Mouse (Mus musculus): ENCODE results near the gene Hoxc6.

The Hoxc6 gene

DNA sequence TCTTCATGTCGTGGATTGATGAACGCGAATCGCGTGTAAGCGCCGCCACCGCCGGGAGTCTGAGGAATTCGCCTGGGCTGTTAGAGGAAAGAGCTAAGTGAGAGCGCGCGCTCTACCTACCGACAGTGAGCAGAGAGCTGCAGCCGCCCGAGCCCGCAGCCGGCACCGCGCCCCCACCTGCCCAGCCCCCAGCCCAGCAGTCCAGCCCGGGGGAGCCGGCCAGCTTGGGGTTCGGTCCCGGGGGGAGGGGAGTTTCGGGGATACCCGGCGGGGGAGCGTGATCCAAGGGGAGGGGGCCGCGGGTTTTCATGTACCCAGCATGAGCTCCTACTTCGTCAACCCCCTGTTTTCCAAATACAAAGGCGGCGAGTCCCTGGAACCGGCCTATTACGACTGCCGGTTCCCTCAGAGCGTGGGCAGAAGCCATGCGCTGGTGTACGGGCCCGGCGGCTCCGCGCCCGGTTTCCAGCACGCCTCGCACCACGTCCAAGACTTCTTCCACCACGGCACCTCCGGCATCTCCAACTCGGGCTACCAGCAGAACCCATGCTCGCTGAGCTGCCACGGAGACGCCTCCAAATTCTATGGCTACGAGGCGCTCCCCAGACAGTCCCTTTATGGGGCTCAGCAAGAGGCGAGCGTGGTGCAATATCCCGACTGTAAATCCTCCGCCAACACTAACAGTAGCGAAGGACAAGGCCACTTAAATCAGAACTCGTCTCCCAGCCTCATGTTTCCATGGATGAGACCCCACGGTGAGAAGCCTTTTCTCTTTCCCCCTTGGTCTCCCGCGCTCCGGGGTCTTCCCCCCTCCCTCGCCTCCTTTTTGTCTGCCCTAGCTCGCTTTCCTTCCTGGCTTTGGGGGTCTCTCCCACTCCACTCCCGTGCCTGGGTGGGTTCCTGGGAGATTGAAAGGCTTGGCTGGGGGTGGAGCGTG, 7.3 kb upstream of the Hoxc6 start, which contains the start of gene Hoxc8:
Gene Hoxc8, plus strand, starts transcription at position 147 of the 937 bp plus-strand sequence.
- DNase-seq (ENCODE audit: low read depth, low spot score): peak; percentile 74

DNA sequence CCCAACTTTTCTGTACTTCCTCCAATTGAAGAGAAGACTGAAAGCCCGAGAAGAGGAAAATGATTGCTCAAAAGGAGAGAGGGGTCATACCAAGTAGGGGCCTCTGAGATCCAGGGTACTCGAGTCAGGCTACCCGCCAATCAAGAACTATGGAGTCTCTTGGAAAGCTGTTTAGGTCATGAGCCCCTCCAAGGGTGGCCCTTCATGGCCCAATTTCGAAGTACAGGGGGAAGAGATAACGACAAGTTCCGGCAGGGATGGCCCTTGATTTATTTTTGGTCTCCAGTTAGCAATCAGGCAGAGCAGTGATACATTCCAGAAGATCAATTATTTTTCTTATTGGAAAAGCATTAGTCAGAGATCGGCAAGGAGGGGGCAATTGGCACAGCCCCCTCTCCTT, 6.3 kb upstream of the Hoxc6 start:
- no peak for DNase-seq (ENCODE audit: low read depth, low spot score)

DNA sequence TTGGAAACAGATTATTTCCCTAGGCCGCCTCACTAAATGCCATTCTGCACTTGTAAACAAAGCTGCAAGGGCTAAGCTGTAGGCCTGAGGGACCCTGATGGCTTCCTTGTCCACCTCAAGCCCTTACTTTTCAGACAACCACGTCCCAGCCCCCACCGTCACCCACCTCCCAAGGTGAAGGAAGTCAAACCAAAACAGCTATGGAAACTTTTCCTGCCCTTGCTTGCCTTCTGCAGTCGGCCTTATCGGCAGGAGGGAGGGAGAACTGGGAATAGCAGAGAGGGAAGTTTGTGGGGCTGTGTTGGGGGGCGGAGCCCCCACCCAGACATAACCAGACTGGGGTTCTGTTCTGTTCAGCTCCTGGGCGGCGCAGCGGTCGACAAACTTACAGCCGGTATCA, 5.9 kb upstream of the Hoxc6 start:
- DNase-seq (ENCODE audit: low read depth, low spot score): no peak

DNA sequence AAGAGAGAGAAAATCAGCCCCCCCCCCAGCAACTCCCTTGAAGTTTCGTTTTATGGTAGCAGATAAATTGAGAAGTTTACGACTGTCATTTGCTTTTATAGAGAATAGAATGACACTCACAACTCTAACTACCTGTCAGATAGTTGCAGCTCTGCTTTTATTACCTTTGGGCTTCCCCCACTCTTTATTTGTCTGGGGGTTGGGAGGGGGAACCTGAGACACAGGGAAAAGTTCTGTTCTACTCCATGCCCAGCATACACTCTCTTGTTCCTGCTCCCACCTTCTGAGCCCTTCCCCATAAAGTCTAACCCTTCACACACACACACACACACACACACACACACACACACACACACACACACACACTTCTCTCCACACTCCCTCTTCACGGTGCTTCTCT, 5.2 kb upstream of the Hoxc6 start:
- DNase-seq (ENCODE audit: low read depth, low spot score): no peak

DNA sequence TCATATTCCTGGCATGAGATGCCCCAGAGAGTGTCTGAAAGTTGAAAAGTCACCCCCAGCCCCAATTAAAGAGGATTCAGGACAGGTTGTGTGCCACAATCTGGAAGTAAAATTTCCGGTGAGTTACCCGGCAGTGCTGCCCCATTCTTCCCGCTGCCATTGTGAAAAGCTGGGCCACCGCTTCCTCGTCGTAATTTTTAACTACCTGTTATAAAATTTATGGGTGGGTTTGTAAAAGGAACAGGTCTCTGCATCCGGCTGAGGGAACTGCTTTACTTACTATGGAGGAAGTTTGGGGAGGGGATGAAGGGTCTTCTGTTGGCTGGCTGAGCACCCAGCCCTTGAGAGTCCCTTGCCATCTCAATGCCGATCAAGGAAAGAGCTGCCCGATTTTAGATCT, 1.5 kb upstream of the Hoxc6 start:
- DNase-seq (ENCODE audit: low read depth, low spot score): no peak

DNA sequence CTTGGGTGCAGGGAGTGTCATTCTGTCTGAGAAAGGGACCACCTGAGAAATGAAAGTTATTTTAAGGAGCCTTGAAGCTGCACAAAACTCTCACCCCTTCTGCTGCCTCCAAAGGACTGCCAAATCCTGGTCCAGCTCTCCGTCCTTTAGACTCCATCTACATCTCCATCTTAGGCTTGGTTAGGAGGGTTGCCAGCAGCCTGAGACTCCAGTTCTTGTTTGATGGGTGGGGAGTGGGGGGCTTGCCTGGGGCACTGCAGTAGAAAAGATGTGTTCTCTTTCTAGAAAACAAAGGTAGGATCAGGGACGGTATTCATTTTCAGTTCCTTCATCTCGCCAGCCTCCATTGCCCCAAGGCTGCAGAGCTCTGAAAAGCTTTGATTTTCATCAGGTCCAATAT, 626 bp upstream of the Hoxc6 start:
- no peak for DNase-seq (ENCODE audit: low read depth, low spot score)

DNA sequence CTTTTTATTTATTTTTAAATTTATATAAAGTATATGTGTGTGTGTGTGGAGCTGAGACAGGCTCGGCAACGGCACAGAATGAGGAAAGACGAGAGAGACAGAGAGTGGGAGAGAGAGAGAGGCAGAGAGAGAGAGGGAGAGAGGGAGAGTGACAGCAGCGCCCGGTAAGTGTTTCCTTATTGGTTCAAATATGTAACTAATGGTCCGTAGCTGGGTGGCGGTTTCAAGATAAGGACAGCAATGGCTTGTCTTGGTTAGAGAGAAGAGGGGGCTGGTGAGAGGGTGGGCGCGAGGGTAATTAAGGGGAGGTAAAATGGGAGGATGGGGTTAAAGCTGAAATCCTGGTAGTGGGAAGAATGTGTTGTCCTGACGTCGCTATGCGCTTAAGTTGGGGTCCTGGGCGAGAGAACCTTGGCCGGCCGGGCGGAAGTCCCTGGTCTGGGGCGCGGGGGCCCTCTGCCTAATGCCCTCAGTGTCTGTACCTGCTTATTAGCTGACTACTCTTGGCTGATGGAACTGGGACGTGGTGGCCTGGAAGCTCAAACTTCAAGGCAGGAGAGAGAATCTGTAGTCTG, 638 bp downstream of the Hoxc6 start:
- no peak for DNase-seq (ENCODE audit: low read depth, low spot score)

DNA sequence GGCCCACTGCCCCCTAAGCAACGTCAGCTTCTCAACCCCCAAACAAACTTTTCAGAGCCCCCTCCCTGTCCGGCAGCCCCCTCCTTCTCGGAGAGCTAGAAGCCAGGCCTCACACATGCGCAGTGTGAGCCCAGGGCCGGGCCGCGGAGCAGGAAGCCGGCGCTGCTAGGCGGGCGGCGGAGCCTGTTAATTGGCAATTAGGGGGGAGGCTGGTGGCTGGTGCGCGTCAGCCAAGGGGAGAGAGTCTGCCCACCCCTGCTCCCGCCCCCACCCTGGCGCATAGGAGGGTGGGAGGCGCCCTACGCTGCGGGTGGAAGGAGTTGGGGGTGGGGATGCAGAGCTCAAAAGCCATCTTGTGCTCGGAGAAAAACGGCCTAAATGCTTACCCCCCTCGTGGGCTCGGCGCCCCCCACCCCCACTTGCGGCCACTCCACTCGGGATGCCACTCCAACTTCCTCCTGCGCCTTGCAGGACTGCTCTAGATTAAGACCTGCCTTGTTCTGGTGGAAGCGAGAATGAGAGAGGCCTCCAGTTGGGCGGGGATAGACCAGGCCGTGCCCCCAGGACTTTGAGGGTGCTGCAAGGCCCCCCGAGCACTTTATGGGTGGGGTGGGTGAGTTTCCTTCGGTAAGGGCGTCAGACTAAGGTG, 1.2 kb downstream of the Hoxc6 start:
- DNase-seq (ENCODE audit: low read depth, low spot score): peak; percentile 81

DNA sequence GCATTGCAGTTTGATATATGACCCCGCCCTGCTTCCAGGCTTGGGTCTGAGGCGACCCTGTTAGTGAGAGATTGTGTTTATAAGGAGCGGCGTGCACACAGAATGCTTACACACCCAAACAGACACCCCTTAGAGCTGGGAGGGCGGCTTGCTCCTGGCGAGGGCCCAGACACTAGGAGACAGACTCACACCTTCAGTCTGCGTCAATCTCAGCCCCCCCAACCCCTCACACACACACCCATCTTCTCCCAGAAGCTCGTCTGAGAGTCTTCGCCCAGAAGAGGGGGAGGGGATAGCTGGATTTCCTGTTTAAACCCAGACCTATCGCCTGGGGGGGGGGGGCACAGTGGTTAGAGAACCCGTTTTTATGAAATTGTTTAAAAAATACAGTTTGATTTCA, 1.9 kb downstream of the Hoxc6 start:
- DNase-seq (ENCODE audit: low read depth, low spot score): no peak

DNA sequence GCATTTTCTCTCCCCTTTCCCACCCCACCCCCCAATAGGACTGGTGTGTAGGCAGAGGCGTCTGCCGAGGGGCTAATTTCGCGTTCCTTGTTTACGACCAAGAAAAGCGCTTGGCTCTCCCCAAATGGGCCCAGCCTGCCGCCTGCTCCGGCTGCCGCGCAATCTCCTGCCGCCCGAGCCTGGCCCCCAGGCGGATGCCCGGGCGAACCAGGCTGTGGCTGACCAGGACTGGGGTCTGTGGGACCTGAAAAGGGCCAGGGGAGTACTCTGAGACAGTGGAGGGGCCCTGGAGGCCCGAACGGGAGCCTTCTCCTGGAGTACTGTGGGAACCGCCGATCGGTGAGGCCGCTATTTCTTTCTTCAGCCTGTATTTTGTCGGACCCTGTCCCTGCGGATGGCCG, 2.4 kb downstream of the Hoxc6 start:
- DNase-seq (ENCODE audit: low read depth, low spot score): no peak

DNA sequence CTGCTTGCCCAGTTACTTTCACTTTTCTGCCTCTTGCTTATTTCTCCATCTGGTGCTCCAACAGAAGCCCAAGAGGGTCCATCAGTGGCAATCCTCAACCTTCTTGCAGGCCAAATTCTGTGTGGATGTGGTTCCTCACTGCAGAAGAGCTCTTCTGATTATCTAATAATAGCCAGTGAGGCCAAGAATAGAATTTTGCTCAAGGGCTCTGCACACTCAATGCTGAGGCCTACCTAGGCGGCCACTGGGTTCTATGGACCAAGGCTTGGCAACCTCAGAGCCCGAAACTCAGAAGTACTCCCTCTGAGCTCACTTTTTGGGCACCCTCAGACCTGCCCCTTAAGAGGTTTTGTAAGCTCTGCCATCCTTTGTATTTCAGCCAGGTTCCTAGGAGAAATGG, 3.3 kb downstream of the Hoxc6 start:
- no peak for DNase-seq (ENCODE audit: low read depth, low spot score)

DNA sequence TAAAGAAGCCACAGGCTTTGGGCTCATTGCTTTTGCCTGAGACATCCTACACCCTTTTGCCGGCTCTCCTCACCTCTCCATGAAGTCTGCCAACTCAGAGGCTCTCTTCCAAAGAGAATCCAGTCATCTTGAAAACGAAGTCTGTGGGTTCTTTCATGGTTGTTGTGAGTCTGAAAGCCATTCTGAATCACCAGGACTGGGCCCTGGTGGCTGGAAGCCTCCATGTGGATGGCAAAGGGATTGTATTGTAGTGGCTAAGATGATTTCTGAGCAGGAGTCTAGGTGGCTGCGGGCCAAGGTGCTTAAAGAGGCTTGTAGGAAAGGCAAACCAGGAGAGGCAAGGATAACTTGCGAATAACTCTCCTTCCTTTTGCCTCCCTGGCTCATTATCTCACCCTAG, 4.1 kb downstream of the Hoxc6 start:
- no peak for DNase-seq (ENCODE audit: low read depth, low spot score)

DNA sequence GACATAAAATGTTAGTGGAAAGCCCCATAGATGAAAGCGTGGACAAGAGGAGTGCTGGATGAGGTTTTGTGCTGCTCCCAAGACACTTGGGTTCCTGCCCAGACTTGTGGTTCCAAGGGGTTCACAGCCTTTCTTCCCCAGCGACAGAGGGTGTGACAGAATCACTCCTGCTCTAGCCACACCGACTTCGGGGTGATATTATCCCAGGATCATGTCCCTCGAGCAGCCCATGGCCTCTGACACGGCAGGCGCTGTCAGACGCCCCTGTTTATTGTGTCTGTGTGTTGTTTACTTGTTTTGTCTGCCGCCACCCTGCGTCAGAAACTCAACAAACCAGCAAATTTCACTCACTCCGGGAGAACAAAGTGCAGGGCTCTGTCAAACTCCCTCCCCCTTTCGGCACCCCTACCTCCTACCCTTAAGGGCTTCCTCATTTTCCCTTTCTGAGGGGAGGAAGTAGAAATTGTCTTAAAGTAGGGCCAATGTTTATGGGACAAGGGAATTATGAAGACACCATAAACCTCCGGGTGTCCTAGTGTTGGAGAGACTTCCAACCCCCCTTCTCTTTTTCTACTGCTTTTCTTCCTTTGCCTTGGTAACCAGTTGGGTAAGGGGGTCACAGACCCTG, 4.9 kb downstream of the Hoxc6 start:
- DNase-seq (ENCODE audit: low read depth, low spot score): no peak

DNA sequence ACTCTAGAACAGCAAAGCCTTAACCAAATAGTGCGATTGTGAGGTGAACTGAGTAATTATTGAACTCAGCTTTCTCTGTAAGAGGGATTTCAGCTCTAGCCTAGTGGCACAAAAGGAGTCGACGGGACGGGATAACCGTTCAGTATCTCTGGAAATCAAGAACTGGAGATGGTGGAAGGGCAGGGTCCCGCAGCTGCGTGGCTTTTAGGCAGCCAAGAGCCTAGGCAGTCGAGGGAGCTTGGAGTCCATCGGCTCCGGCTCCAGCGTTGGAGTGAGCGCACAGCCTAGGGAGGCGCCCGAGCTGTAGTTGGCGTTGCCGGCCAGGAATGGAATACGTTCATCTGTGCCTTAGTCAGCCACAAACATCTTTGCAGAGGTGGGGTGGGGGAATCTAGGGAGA, 7.3 kb downstream of the Hoxc6 start:
- no peak for DNase-seq (ENCODE audit: low read depth, low spot score)

DNA sequence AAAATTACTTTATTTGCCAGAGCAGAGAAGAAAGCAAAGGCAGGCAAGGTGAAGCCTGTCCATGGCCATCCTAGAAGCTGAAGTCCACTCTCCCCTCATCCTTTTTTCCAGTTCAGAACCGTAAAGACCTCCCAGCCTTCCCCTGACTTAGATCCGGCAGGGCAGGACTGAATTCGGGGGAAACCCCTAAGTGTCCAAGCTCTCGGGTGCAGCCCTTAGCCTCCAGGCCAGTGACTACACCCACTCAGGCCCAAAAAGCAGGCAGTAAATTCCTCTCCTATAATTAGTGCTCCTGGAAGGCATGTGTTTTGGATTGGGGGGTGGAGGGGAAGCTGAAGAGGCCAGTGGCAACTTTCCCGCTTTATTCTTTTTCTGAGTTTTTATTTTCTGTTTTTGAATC, 7.7 kb downstream of the Hoxc6 start:
- no peak for DNase-seq (ENCODE audit: low read depth, low spot score)

DNA sequence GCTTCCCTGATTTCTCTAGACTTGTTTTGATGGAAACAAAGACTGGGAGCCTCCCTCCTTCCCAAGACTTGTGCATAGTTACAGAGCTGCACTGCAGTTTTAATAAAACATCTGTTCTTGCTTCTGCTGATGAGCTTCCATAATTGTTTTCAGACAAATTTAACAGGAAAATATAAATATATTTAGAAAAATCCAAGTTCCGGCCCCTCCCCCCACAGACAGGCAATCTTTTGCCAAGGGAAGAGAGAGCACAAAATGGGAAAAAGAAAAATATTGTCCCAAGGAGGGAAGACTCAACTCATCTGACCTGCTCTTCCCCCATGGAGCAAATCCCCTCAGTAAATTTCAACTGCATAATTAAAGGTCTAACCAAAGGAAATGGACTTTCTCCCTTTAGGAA, 8.3 kb downstream of the Hoxc6 start:
- no peak for DNase-seq (ENCODE audit: low read depth, low spot score)

DNA sequence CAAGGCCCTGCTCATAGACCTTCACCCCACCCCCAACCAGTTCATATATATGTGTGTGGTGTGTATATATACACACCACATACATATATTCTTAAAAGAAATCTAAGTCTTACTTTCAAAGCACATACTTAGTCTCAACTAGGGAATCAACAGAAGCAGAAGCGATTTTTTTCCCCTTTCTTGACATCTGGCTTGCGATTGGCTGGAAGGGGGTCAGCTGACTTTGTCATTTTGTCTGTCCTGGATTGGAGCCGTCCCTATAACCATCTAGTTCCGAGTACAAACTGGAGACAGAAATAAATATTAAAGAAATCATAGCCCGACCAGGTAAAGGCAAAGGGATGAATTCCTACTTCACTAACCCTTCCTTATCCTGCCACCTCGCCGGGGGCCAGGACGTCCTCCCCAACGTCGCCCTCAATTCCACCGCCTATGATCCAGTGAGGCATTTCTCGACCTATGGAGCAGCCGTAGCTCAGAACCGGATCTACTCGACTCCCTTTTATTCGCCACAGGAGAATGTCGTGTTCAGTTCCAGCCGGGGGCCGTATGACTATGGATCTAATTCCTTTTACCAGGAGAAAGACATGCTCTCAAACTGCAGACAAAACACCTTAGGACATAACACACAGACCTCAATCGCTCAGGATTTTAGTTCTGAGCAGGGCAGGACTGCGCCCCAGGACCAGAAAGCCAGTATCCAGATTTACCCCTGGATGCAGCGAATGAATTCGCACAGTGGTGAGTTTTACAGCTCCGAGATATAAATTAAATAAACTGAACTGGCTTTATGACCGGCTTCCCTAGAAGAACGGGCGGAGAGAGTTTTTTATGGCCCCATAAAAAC, 11.4 kb downstream of the Hoxc6 start:
- no peak for DNase-seq (ENCODE audit: low read depth, low spot score)

DNA sequence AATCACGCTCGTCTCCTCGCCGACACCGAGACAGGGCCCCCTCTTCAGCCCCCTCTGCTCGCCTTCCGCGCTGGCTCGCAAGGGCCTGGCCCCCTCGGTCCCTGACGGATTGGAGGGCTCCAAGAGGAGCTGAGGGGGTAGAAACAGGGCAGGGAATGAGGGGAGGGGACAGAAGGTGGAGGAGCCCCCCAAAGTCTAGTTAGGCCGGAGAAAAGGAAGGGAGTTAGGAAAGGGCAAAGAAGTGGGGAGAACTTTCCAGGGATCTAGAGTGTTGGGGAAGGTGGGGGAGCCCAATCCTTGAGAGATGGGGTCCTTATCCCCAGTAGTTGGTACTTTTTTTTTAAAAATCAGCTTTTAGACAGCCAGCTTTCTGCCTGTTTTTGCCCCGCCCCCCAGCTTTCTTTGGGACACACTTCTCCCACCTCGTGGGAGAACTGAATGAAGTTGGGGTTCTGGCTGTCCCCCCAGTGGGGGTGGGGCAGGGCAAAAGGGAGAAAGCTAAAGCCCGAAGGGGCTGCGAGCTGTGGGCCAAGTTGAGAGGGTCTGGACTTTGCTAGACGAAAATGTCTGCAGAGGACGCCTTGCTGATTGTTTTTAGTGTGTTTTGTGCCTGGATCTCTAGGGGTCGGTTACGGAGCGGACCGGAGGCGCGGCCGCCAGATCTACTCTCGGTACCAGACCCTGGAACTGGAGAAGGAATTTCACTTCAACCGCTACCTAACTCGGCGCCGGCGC, 12.2 kb downstream of the Hoxc6 start:
- DNase-seq (ENCODE audit: low read depth, low spot score): no peak

DNA sequence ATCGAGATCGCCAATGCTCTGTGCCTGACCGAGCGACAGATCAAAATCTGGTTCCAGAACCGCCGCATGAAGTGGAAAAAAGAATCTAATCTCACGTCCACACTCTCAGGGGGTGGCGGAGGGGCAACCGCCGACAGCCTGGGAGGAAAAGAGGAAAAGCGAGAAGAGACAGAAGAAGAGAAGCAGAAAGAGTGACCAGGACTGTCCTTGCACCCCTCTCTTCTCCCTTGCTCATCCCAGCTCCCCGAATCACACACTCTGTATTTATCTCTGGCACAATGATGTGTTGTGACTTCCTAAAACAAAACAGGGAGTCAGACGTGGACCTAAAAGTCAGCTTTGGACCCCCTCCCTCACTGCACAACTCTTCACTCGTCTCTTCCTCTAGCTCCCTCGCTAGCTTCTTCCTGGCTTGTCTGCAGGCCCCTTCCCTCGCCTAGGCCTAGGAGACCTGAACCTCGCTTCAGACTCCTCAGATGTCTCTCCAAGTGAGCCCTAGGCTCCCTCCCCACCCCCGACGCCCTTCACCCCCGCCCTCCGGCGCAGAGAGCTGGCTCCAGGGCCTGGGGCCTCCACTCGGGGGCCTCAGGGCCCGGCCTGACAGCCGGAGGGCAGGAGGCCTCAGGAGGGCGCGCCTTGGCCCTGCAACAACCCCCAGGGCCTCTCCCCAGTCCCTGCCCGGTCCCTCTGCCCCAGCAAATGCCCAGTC, 12.9 kb downstream of the Hoxc6 start:
- DNase-seq (ENCODE audit: low read depth, low spot score): no peak

DNA sequence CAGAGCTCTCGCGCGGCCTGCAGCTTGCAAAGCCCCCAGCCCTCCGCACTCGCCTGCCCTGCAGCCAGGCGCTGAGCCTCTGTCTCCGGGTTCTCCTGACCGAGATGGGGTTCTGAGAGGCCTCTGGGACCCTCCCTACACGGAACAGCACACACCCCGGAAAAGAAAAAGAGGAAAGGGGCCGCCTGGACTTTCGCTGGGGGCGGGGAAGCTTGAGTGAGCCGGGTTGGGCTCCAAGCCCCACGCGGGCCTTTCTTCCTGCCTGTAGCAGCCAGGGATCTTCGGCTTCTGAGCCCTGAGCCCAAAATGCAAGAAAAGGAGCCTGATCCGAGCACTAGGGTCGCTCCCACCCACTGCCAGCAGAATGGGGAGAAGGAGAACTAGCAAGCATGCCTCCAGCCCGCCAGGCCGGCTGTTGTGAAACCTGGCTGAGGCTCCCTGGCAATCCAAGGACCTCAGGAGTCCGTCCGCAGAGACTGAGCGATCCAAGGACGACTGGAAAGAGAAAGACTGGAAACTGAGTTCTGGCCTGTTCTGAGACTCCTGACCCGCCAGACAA, 13.9 kb downstream of the Hoxc6 start:
- DNase-seq (ENCODE audit: low read depth, low spot score): peak; percentile 53

All from ZHBTc4 (cell line).